Mouse (Mus musculus) intestine, embryonic 16.5 days (tissue): ENCODE measurements around the gene Xylt2. TPM values are rescaled to one million over a fixed set of nuclear protein-coding genes. Genes with fewer than 3 reads are reported as not detected.

Source experiments
- ATAC-seq: fragments of 200-750 bp; cut with Nextera tagmentation; 2 replicates; pipeline ENCODE4 v1.8.0; 2017; ENCODE audit warnings: moderate TSS enrichment, moderate library complexity
- H3K27ac ChIP-seq: fragments of 300-500 bp; sonication (generic); 2 replicates; pipeline ENCODE4 v1.5.1; 2014; ENCODE audit warnings: mild to moderate bottlenecking, low read length
- H3K27me3 ChIP-seq: fragments of 300-500 bp; sonication (generic); replicated peaks from 2 replicates; pipeline ENCODE4 v1.6.1; 2014; ENCODE audit warnings: low read length, control low read depth, mixed read lengths; ENCODE audit not compliant: control insufficient read depth, insufficient read depth
- H3K36me3 ChIP-seq: fragments of 300-500 bp; sonication (generic); 2 replicates; pipeline ENCODE4 v1.6.1; 2014; ENCODE audit warnings: low read length, control low read depth; ENCODE audit not compliant: control insufficient read depth, insufficient read depth
- H3K4me1 ChIP-seq: fragments of 300-500 bp; sonication (generic); 2 replicates; pipeline ENCODE4 v1.6.1; 2014; ENCODE audit warnings: low read length, control low read depth, mixed read lengths; ENCODE audit not compliant: control insufficient read depth, insufficient read depth
- H3K4me2 ChIP-seq: fragments of 300-500 bp; sonication (generic); 2 replicates; pipeline ENCODE4 v1.6.1; 2014; ENCODE audit warnings: low read depth, low read length, control low read depth
- H3K4me3 ChIP-seq: fragments of 300-500 bp; sonication (generic); 2 replicates; pipeline ENCODE4 v1.5.1; 2014; ENCODE audit warnings: mild to moderate bottlenecking, low read length
- H3K9ac ChIP-seq: fragments of 300-500 bp; sonication (generic); 2 replicates; pipeline ENCODE4 v1.6.1; 2014; ENCODE audit warnings: low read depth, low read length
- H3K9me3 ChIP-seq: fragments of 300-500 bp; sonication (generic); 2 replicates; pipeline ENCODE4 v1.6.1; 2016; ENCODE audit warnings: low read length, control low read depth; ENCODE audit not compliant: control insufficient read depth
- WGBS: fragments of 180-500 bp; shearing (Covaris S2); extraction: QIAGEN DNeasy Blood & Tissue Kit; methylation state at CpG from one replicate; pipeline ENCODE4 v1.1.7; 2014; 5-methylcytosine and 5-hydroxymethylcytosine counted together
- polyA plus RNA-seq: library from polyadenylated mRNA; unstranded; fragments of >200 nt; fragmentation: Nextera tagmentation; extraction: Ambion mirVana; gene quantifications from 2 replicates; pipeline ENCODE4 v1.2.1, GENCODE M21; 2015

Xylt2 gene
- 11.3 and 11.6 TPM in 2 replicates for polyA plus RNA-seq

DNA sequence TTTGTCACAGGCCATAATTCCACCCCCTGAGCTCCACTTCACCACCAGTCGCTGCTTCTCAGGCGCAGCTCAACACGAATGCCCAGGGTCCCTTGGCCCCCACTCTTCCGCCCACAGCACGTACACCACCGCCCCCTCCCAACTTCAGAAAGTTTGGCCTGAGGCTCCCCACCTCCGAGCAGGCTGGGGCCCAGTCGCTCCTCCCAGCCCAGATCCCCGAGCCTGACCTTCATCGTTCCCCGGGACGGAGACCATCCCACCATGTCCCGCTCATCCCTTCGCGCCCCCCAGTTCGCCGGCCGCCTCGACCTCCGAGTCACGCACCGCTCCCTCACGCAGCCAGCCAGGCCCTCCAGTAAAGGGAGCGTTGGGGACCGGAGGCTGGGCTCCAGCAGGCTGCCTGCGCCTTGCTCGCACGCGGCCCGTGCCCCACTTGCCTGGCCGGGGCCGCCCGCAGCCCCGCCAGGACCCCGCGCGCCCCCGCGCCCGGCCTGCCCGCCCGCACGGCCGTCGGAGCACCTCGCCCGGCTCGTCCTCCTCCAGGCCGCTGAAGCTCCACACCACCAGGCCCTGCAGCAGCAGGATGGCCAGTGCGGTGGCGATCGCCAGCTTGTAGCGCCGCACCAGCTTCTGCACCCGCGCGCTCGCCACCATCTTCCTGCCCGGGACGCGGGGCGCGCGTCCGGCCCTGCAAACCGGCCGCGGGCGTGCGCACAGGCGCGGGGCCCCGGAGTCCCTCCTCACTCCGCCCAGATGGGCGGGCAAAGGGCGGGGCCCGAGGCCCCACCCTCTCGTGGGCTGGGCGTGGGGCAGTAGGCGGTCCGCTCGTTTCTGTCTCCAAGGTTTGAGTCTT is at the start of gene Xylt2:
Xylt2 (minus strand) TSS at position 762 of the 853 bp plus-strand sequence.
- WGBS, result under 1% methylated on average over 81 of the region's 82 CpGs
- peak within 1 kb of the TSS; percentile 100 for H3K4me3 ChIP-seq
- ATAC-seq, result peak; percentile 94
- peak within 1 kb of the TSS; percentile 87 for H3K4me2 ChIP-seq
- H3K36me3 ChIP-seq, result 0 out of 2 replicates have a peak, but pooled peaks cover 3% of the 10 kb centered on the region
- H3K27me3 ChIP-seq, result no peaks in the 10 kb centered on the region
- H3K27ac ChIP-seq, result peak within 1 kb of the TSS; percentile 88
- peak within 1 kb of the TSS; percentile 99 for H3K9ac ChIP-seq
- H3K4me1 ChIP-seq, result peaks cover 33% of the 10 kb centered on the region
- H3K9me3 ChIP-seq, result no peaks in the 10 kb centered on the region

DNA sequence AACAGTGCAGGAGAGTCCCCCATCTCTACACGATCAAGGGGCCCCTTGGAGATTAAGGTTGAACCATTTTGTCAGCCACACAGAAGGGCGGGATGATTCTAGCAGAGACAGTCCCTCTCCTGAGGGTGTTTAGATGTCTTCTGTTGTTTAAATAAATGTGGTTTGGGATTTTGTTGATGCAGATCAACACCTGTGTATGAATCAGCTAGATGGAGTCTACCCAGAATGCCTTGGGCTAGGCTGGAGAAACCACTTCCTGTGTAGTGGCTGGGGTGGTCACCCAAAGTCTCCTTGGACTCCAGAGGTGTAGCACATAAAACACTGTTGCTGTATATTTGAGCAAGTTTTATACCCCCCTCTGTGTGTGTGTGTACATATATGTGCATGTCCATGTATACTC is 41.9 kb upstream of the Xylt2 start:
- H3K27ac ChIP-seq, result no peak overlapping the region
- H3K36me3 ChIP-seq, result no peaks in the 10 kb centered on the region
- H3K9me3 ChIP-seq, result no peaks in the 10 kb centered on the region
- H3K27me3 ChIP-seq, result no peaks in the 10 kb centered on the region
- no peak overlapping the region for H3K4me3 ChIP-seq
- 78% methylated on average over 2 of the region's 2 CpGs for WGBS
- no peak overlapping the region for H3K4me2 ChIP-seq
- peaks cover 11% of the 10 kb centered on the region for H3K4me1 ChIP-seq
- H3K9ac ChIP-seq, result no peak overlapping the region
- no peak for ATAC-seq

DNA sequence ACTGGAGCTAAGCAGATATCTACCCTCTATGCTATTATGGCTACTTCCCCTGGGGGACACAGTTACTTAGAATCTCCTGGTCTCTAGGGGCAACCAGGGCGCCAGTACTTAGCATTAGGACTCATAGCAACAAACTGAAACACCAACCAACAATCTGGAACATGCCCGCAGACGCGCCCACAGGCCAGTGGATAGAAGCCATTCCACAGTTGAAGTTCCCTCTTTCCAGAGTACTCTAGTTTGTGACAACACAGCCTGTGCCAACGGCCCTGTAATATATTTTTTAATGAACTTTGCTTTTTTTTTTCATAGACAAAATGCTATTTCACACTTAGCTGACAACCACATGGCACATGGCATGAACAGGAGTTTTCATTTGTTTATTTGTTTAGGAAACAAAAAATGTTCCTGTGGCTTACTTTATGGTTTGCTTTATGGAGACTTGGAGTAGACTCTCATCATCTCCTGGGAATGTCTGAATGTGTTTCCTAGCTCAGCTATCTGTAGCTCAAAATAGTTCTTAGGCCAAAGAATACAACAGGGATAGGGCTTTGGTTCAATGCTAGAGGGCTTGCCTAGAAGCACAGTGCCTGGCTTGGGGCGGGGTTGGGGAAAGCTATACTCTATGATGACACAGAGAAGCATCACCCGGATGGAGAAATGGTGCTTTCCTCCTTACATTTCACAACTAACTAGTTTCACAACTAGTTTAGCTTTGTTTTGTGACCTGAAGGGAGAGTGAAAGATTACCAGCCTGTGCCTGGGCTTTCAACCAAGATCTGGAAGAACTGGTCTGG is 41.0 kb upstream of the Xylt2 start:
- 91% methylated on average over 7 of the region's 7 CpGs for WGBS
- Histone ChIP-seq H3K4me3 (no peak overlapping the region), H3K27me3 (no peaks in the 10 kb centered on the region), H3K36me3 (no peaks in the 10 kb centered on the region), H3K9ac (no peak overlapping the region), H3K4me2 (no peak overlapping the region), H3K9me3 (no peaks in the 10 kb centered on the region), H3K27ac (no peak overlapping the region), H3K4me1 (peaks cover 11% of the 10 kb centered on the region)
- no peak for ATAC-seq

DNA sequence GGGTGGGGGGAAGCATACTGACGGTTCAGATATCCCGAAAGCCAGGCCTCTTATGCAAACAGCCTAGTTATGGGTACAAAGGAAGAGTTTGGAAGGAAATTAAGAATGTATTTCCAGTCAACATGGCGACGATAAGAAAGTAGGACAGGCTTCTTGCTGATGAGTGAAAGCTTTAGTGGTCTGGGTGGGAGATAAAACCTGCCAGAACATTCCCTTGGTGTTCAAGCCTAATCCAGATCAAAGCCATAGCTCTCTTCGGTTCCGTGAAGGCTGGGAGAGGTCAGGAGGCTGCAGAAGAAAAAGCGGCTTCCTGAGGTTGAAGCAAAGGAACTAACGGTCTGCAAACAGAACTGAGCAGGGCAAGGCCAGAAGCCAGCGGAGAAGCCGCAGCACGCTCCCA is 39.9 kb upstream of the Xylt2 start:
- Histone ChIP-seq H3K36me3 (no peaks in the 10 kb centered on the region), H3K9ac (no peak overlapping the region), H3K27ac (no peak overlapping the region), H3K4me1 (peaks cover 11% of the 10 kb centered on the region), H3K9me3 (no peaks in the 10 kb centered on the region), H3K4me2 (peak overlapping the region; percentile 26), H3K27me3 (no peaks in the 10 kb centered on the region), H3K4me3 (no peak overlapping the region)
- 38% methylated on average over 11 of the region's 11 CpGs for WGBS
- peak; percentile 22; the same call in 1 of the 2 replicates for ATAC-seq

DNA sequence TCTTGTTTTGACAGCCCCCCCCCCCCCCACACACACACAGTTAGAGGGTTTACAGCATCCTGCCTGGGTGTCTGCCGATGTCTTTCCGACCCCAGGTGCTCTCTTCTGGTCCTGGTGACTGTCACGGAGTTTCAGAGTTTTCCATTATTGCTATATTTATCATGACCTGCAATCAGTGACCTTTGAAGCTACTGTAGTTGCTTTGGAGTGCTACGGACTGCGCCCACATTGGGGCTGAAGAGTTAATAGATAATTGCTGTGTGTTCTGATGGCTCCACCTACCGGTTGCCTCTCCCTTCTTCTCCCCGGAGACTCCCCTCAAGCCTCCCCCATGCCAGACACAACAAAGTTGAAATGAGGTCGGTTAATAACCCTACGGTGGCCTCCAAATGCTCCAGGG is 39.4 kb upstream of the Xylt2 start:
- no peak overlapping the region; the same call in 1 of the 2 replicates for H3K4me3 ChIP-seq
- no peaks in the 10 kb centered on the region for H3K27me3 ChIP-seq
- WGBS, result 5% methylated on average over 9 of the region's 9 CpGs
- H3K4me2 ChIP-seq, result peak overlapping the region; percentile 26
- no peaks in the 10 kb centered on the region for H3K9me3 ChIP-seq
- H3K4me1 ChIP-seq, result peaks cover 11% of the 10 kb centered on the region
- H3K27ac ChIP-seq, result no peak overlapping the region
- peak; percentile 86 for ATAC-seq
- no peak overlapping the region for H3K9ac ChIP-seq
- no peaks in the 10 kb centered on the region for H3K36me3 ChIP-seq

DNA sequence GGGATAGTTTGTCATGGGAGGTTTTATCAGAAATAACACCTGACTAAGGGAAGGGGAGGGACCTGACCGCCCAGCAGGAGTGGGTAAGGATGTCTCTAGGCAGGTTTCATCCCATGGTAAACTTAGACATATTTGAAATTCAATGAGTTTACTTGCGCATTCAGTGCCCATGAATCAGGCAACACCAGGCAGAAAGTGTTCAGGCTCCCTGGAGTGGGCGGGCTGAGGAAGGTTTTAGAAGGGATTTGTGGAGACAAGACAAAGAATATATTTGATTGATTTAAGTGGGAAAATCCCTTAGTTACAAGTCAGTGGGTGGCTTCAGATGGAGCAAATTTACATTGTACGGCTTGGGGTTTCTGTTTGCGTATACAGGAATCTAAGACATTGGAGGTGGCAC is 38.3 kb upstream of the Xylt2 start:
- H3K36me3 ChIP-seq, result no peaks in the 10 kb centered on the region
- H3K4me3 ChIP-seq, result no peak overlapping the region
- H3K9me3 ChIP-seq, result no peaks in the 10 kb centered on the region
- no peak overlapping the region for H3K4me2 ChIP-seq
- no peaks in the 10 kb centered on the region for H3K27me3 ChIP-seq
- no peak overlapping the region for H3K27ac ChIP-seq
- no peak overlapping the region for H3K9ac ChIP-seq
- no peak for ATAC-seq
- H3K4me1 ChIP-seq, result peaks cover 11% of the 10 kb centered on the region
- 82% methylated on average over 5 of the region's 5 CpGs for WGBS

DNA sequence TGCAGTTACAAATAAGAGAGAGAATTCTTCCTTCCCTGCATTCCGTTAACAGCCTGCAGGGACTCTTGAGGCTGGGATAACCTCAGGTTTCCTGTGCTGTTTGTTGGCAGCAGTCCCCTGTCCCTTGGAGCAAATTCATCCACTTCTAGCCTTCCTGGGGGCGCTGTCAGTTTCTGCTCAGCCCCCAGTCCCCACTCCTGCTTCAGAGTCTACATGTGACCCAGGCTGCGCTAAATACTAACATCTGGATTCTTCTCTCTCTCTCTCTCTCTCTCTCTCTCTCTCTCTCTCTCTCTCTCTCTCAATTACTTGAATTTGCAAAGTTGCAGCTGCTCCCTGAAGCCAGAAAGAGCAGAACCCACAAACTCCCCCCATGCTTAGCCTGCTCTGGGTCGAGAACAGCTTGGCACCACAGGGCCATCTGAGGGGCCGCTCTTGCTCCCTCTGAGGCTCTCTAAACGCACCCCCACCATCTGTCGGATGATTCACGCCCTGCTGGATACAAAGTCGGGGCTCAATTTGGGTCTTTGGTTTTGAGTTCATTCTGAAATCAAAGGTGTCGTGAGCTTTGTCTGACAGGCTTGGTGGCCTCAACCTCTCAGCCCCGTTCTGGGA is 36.0 kb upstream of the Xylt2 start:
- H3K27me3 ChIP-seq, result no peaks in the 10 kb centered on the region
- no peak overlapping the region for H3K27ac ChIP-seq
- WGBS, result 29% methylated on average over 11 of the region's 11 CpGs
- H3K4me3 ChIP-seq, result no peak overlapping the region
- no peak overlapping the region for H3K9ac ChIP-seq
- H3K4me1 ChIP-seq, result peaks cover 11% of the 10 kb centered on the region
- ATAC-seq, result no peak
- H3K36me3 ChIP-seq, result no peaks in the 10 kb centered on the region
- no peak overlapping the region for H3K4me2 ChIP-seq
- no peaks in the 10 kb centered on the region for H3K9me3 ChIP-seq

DNA sequence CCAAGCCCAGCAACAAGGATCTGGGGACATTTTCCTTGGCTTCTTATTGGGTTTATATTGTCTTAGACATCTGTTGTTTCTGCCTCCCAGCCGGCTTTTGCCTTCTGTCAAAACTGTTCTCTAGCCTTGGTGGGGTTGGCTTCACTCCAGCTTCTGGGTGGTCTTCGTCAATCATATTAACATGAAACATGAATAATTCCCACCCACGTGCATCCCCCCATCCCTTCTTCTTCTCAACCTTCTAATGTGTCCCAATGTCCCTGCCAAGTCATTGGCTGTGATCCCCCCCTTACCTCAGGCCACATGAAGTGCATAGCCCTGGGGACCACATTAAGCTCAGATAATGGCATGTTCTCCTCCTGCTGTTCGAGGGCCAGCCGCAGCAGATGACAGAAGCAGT is 27.2 kb upstream of the Xylt2 start, which contains the start of gene Gm11541:
Gm11541 (minus strand) TSS at position 28 of the 400 bp plus-strand sequence.
- ATAC-seq, result no peak
- 69% methylated on average over 5 of the region's 5 CpGs for WGBS
- Histone ChIP-seq H3K4me3 (no peak within 1 kb of the TSS), H3K9me3 (no peaks in the 10 kb centered on the region), H3K27ac (no peak within 1 kb of the TSS), H3K4me2 (no peak within 1 kb of the TSS), H3K9ac (no peak within 1 kb of the TSS), H3K27me3 (no peaks in the 10 kb centered on the region), H3K36me3 (no peaks in the 10 kb centered on the region), H3K4me1 (peaks cover 12% of the 10 kb centered on the region; the same call in 1 of the 2 replicates)

DNA sequence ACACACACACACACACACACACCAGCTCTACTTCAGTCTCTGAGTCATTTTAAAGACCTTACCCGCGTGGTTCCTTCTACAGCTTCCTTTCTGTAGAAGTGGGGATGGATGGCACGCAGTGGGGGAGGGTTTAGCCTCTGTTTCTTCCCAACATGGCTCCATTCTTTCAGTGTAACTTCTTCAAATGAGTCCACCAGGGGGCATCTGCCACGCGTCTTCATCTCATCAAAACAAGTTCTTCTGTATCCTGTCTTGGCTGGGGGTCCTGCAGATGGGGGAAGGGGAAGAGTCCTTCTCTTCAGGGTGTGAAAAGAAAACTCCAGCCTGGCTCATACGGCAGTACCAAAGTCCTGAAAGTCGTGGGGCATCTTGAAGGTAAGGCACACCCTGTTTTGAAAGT is 26.7 kb upstream of the Xylt2 start:
- ATAC-seq, result no peak
- no peak overlapping the region for H3K27ac ChIP-seq
- H3K9ac ChIP-seq, result no peak overlapping the region
- H3K4me2 ChIP-seq, result no peak overlapping the region
- H3K9me3 ChIP-seq, result no peaks in the 10 kb centered on the region
- H3K27me3 ChIP-seq, result no peaks in the 10 kb centered on the region
- no peak overlapping the region for H3K4me3 ChIP-seq
- peaks cover 12% of the 10 kb centered on the region; the same call in 1 of the 2 replicates for H3K4me1 ChIP-seq
- H3K36me3 ChIP-seq, result no peaks in the 10 kb centered on the region
- WGBS, result 44% methylated on average over 7 of the region's 7 CpGs
